Mouse (Mus musculus) MEL (cell line): ENCODE measurements around the gene Sgms1. TPM values are rescaled to one million over a fixed set of nuclear protein-coding genes. Genes with fewer than 3 reads are reported as not detected.

Experiments
- DNase-seq: peaks from one replicate; pipeline ENCODE4 v3.0.0; 2011; ENCODE audit warnings: low read depth, low spot score
- H3K27ac ChIP-seq: 2 replicates; pipeline ENCODE4 v1.5.1; 2012; ENCODE audit warnings: low read depth, mild to moderate bottlenecking, control low read depth, low read length, moderate library complexity; ENCODE audit not compliant: control insufficient read depth
- H3K27me3 ChIP-seq, 2 experiments: fragments of 150-350 bp in 1 of 2; sonication (generic) in 1 of 2; 2 replicates each; pipeline ENCODE4 v1.6.1; 2012; ENCODE audit warnings: low read length in 2 of 2, mild to moderate bottlenecking in 2 of 2, improper control_type of control experiment in 1 of 2, moderate library complexity in 1 of 2; ENCODE audit not compliant: insufficient read depth in 2 of 2, control insufficient read depth in 1 of 2
- H3K36me3 ChIP-seq, 2 experiments: 2 replicates each; pipeline ENCODE4 v1.6.1; 2012 to 2014; ENCODE audit warnings: low read length in 2 of 2, improper control_type of control experiment in 1 of 2, inconsistent platforms in 1 of 2, mild to moderate bottlenecking in 1 of 2; ENCODE audit not compliant: insufficient read depth in 2 of 2, control insufficient read depth in 1 of 2
- H3K4me1 ChIP-seq, 2 experiments: fragments of 150-350 bp in 1 of 2; sonication (generic) in 1 of 2; 2 replicates each; pipeline ENCODE4 v1.6.1; 2012; ENCODE audit warnings: low read length in 2 of 2, improper control_type of control experiment in 1 of 2, mild to moderate bottlenecking in 1 of 2; ENCODE audit not compliant: insufficient read depth in 2 of 2, control insufficient read depth in 1 of 2
- H3K4me3 ChIP-seq, 2 experiments: fragments of 150-350 bp in 1 of 2; sonication (generic) in 1 of 2; 2 replicates each; pipeline ENCODE4 v1.5.1; 2012; ENCODE audit warnings: low read depth in 2 of 2, low read length in 2 of 2, mild to moderate bottlenecking in 2 of 2, moderate library complexity in 2 of 2, control low read depth in 1 of 2, improper control_type of control experiment in 1 of 2; ENCODE audit not compliant: control insufficient read depth in 1 of 2, insufficient read depth in 1 of 2
- H3K79me2 ChIP-seq: 2 replicates; pipeline ENCODE4 v1.6.1; 2012; ENCODE audit warnings: mild to moderate bottlenecking, low read length, moderate library complexity; ENCODE audit not compliant: control insufficient read depth, poor library complexity, insufficient read depth
- H3K9ac ChIP-seq: 2 replicates; pipeline ENCODE4 v1.6.1; 2012; ENCODE audit warnings: low read depth, mild to moderate bottlenecking, control low read depth, low read length, moderate library complexity; ENCODE audit not compliant: control insufficient read depth, poor library complexity, severe bottlenecking
- H3K9me3 ChIP-seq: fragments of 150-350 bp; sonication (generic); replicated peaks from 2 replicates; pipeline ENCODE4 v1.6.1; 2012; ENCODE audit warnings: mild to moderate bottlenecking, low read length, improper control_type of control experiment, moderate library complexity; ENCODE audit not compliant: insufficient read depth
- BHLHE40 ChIP-seq: IDR thresholded peaks from 2 replicates; pipeline ENCODE4 v1.6.1; 2012; ENCODE audit warnings: low read depth, mild to moderate bottlenecking, inconsistent platforms, low read length, improper control_type of control experiment, borderline replicate concordance
- CHD2 ChIP-seq: IDR thresholded peaks from 2 replicates; pipeline ENCODE4 v1.6.1; 2011; ENCODE audit warnings: low read length, improper control_type of control experiment
- CTCF ChIP-seq, 3 experiments: IDR thresholded peaks in 2 of 3; conservative IDR thresholded peaks in 1 of 3; 2 replicates each; pipeline ENCODE4 v1.5.1; 2011 to 2012; ENCODE audit warnings: low read length in 3 of 3, low read depth in 2 of 3, mild to moderate bottlenecking in 2 of 3, improper control_type of control experiment in 1 of 3, inconsistent platforms in 1 of 3, mixed read lengths in 1 of 3, moderate library complexity in 1 of 3; ENCODE audit not compliant: control insufficient read depth in 1 of 3, insufficient read depth in 1 of 3, poor library complexity in 1 of 3, severe bottlenecking in 1 of 3
- ELF1 ChIP-seq: IDR thresholded peaks from 2 replicates; pipeline ENCODE4 v1.6.1; 2014; ENCODE audit warnings: low read depth, mild to moderate bottlenecking, inconsistent platforms, low read length, improper control_type of control experiment, moderate library complexity
- ETS1 ChIP-seq: IDR thresholded peaks from 2 replicates; pipeline ENCODE4 v1.6.1; 2012; ENCODE audit warnings: low read depth, mild to moderate bottlenecking, inconsistent platforms, low read length, improper control_type of control experiment, moderate library complexity
- GABPA ChIP-seq: IDR thresholded peaks from 2 replicates; pipeline ENCODE4 v1.6.1; 2012; ENCODE audit warnings: low read depth, mild to moderate bottlenecking, inconsistent platforms, low read length, improper control_type of control experiment, moderate library complexity
- GATA1 ChIP-seq: IDR thresholded peaks from 2 replicates; pipeline ENCODE4 v1.6.1; 2011; ENCODE audit warnings: low read depth, low read length, improper control_type of control experiment
- JUND ChIP-seq: IDR thresholded peaks from 2 replicates; pipeline ENCODE4 v1.6.1; 2011; ENCODE audit warnings: low read depth, mild to moderate bottlenecking, improper control_type of control experiment, low read length
- MAX ChIP-seq: IDR thresholded peaks from 2 replicates; pipeline ENCODE4 v1.6.1; 2011; ENCODE audit warnings: low read length, improper control_type of control experiment
- MAZ ChIP-seq: IDR thresholded peaks from 2 replicates; pipeline ENCODE4 v1.6.1; 2012; ENCODE audit warnings: low read depth, mild to moderate bottlenecking, inconsistent platforms, low read length, improper control_type of control experiment
- MXI1 ChIP-seq: IDR thresholded peaks from 2 replicates; pipeline ENCODE4 v1.6.1; 2011; ENCODE audit warnings: mild to moderate bottlenecking, low read depth, low read length, improper control_type of control experiment
- MYC ChIP-seq: IDR thresholded peaks from 2 replicates; pipeline ENCODE4 v1.6.1; 2011; ENCODE audit warnings: low read depth, mild to moderate bottlenecking, low read length, improper control_type of control experiment, moderate library complexity
- NELFE ChIP-seq: IDR thresholded peaks from 2 replicates; pipeline ENCODE4 v1.6.1; 2011; ENCODE audit warnings: low read depth, low read length, improper control_type of control experiment
- POLR2A ChIP-seq, 2 experiments: IDR thresholded peaks; 2 replicates each; pipeline ENCODE4 v1.6.1; 2011 to 2012; ENCODE audit warnings: low read length in 2 of 2, mild to moderate bottlenecking in 2 of 2, control low read depth in 1 of 2, improper control_type of control experiment in 1 of 2, low read depth in 1 of 2, moderate library complexity in 1 of 2; ENCODE audit not compliant: control insufficient read depth in 1 of 2, insufficient read depth in 1 of 2, poor library complexity in 1 of 2
- POLR2AphosphoS2 ChIP-seq: IDR thresholded peaks from 2 replicates; pipeline ENCODE4 v1.6.1; 2011; ENCODE audit warnings: low read length, improper control_type of control experiment
- POLR2AphosphoS5 ChIP-seq: IDR thresholded peaks from 2 replicates; pipeline ENCODE4 v1.6.1; 2012; ENCODE audit warnings: low read depth, borderline replicate concordance, mild to moderate bottlenecking, inconsistent platforms, low read length, moderate library complexity, mixed read lengths
- RAD21 ChIP-seq: IDR thresholded peaks from 2 replicates; pipeline ENCODE4 v1.6.1; 2011; ENCODE audit warnings: mild to moderate bottlenecking, low read depth, low read length, improper control_type of control experiment
- RCOR1 ChIP-seq: IDR thresholded peaks from 2 replicates; pipeline ENCODE4 v1.6.1; 2012; ENCODE audit warnings: low read depth, mild to moderate bottlenecking, inconsistent platforms, low read length, improper control_type of control experiment
- SMC3 ChIP-seq: IDR thresholded peaks from 2 replicates; pipeline ENCODE4 v1.6.1; 2011; ENCODE audit warnings: low read depth, low read length, improper control_type of control experiment
- TCF12 ChIP-seq: IDR thresholded peaks from 2 replicates; pipeline ENCODE4 v1.6.1; 2014; ENCODE audit warnings: low read depth, mild to moderate bottlenecking, inconsistent platforms, low read length, improper control_type of control experiment, moderate library complexity
- UBTF ChIP-seq: IDR thresholded peaks from 2 replicates; pipeline ENCODE4 v1.6.1; 2012; ENCODE audit warnings: low read depth, mild to moderate bottlenecking, inconsistent platforms, low read length, improper control_type of control experiment, moderate library complexity, borderline replicate concordance; ENCODE audit not compliant: insufficient read depth
- USF1 ChIP-seq: IDR thresholded peaks from 2 replicates; pipeline ENCODE4 v1.6.1; 2014; ENCODE audit warnings: low read depth, mild to moderate bottlenecking, inconsistent platforms, low read length, improper control_type of control experiment, moderate library complexity
- ZC3H11A ChIP-seq: IDR thresholded peaks from 2 replicates; pipeline ENCODE4 v1.6.1; 2012; ENCODE audit warnings: low read depth, mild to moderate bottlenecking, inconsistent platforms, low read length, improper control_type of control experiment
- polyA plus RNA-seq, 2 experiments: library from polyadenylated mRNA; stranded (reverse) in 1 of 2; unstranded in 1 of 2; fragments of >175 nt in 1 of 2; fragments of >200 nt in 1 of 2; gene quantifications; 2 replicates each; pipeline versions ENCODE4 v1.2.1 to v1.2.4; 2012; ENCODE audit warnings: low replicate concordance in 2 of 2, low read depth in 1 of 2; ENCODE audit not compliant: insufficient read length in 2 of 2, insufficient read depth in 1 of 2, missing spikeins in 1 of 2
- total RNA-seq: library from RNA; depleted of rRNA; stranded (reverse); fragments of 300-350 nt; gene quantifications from 2 replicates; pipeline ENCODE4 v1.2.3, GENCODE M21; 2012

The Sgms1 gene
- total and polyA plus RNA-seq, 3 experiments = 16.3 to 18.5 TPM; not detected in 1

DNA sequence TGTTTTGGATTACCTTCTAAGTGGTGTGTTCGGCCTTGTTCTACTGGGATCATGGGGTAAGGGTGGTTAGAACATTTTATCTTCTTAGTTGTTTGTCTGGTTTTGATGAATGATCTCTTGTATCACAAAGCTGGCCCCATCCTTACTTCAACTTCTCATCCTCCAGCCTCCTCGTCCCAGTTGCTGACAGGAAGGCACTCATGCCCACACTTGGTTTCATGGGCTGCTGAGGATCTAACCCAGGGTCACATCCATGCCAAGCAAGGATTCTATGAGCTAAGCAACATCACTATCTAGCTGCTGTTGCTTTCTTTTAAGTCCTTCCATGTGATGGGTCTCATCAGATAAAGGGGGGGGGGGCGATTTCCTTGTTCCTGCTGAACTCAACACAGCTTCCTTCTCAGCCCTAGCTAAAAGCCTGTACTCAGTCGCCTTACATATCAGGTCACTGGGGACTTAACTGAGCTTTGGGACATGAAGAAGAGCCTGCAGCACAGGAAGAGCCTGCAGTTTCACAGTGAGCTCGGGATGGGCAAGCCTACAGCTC, 86.6 kb downstream of the Sgms1 start:
- H3K36me3 ChIP-seq = peaks cover 0 to 26% of the 10 kb centered on the region in 2 experiments; a peak in 2 of 4 replicates
- peak; percentile 43 for DNase-seq
- no peak overlapping the region for H3K4me3 ChIP-seq
- no peak overlapping the region for H3K27ac ChIP-seq
- H3K9me3 ChIP-seq = no peaks in the 10 kb centered on the region
- H3K27me3 ChIP-seq = no peaks in the 10 kb centered on the region
- H3K4me1 ChIP-seq = peaks cover 8 to 16% of the 10 kb centered on the region in 2 experiments
- TF ChIP-seq GATA1 = peak; percentile 32; the same call in 1 of the 2 replicates
- TF ChIP-seq CTCF (IDR thresholded peaks at IDR 0.05 in 2 of 3, conservative IDR thresholded peaks at IDR 0.05 in 1 of 3; ENCODE audit: control insufficient read depth in 1 of 3, insufficient read depth in 1 of 3, low read depth in 2 of 3, low read length in 3 of 3, poor library complexity in 1 of 3, severe bottlenecking in 1 of 3) = no peak
- TF ChIP-seq ETS1 = 0 out of 2 replicates have a peak, but pooled peaks have one; percentile 23
- no peak for TF ChIP-seq GABPA
- TF ChIP-seq JUND = no peak
- H3K9ac ChIP-seq = no peak overlapping the region
- no peaks in the 10 kb centered on the region for H3K79me2 ChIP-seq

DNA sequence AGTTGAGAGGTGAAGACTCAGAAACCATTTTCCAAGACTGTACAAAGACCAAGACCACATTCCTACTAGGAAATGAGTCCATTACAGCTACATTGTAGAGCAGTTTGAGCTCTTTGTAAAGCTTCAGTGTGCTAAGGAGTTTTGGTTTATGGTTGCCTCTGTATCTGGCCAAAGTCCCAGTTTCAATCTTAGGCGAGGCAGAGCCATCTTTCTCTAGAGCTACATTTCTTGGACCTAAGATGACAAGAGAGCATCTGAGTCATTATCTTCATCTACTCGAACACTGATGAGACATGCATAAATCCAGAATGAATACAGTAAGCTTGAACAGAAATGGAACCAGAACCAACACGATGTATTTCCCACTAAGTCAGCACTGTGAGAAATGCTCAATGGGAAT, 87.9 kb downstream of the Sgms1 start:
- no peak for DNase-seq
- Histone ChIP-seq H3K36me3 (peaks cover 0 to 26% of the 10 kb centered on the region in 2 experiments; a peak in 2 of 4 replicates), H3K9me3 (no peaks in the 10 kb centered on the region), H3K4me1 (peaks cover 8 to 16% of the 10 kb centered on the region in 2 experiments), H3K27me3 (no peaks in the 10 kb centered on the region), H3K79me2 (no peaks in the 10 kb centered on the region), H3K27ac (no peak overlapping the region), H3K4me3 (no peak overlapping the region), H3K9ac (no peak overlapping the region)
- no peak for TF ChIP-seq JUND
- TF ChIP-seq POLR2AphosphoS5 = no peak
- no peak for TF ChIP-seq POLR2A (IDR thresholded peaks at IDR 0.05; ENCODE audit: control insufficient read depth in 1 of 2, insufficient read depth in 1 of 2, low read depth in 1 of 2, low read length in 2 of 2, poor library complexity in 1 of 2)
- TF ChIP-seq POLR2AphosphoS2 = no peak
- no peak for TF ChIP-seq TCF12
- no peak for TF ChIP-seq RCOR1
- TF ChIP-seq GABPA = no peak
- no peak for TF ChIP-seq CHD2
- no peak for TF ChIP-seq SMC3
- no peak for TF ChIP-seq ZC3H11A
- no peak for TF ChIP-seq MYC
- no peak for TF ChIP-seq UBTF
- TF ChIP-seq USF1 = no peak
- TF ChIP-seq BHLHE40 = no peak
- no peak for TF ChIP-seq ELF1
- TF ChIP-seq MAX = no peak
- no peak for TF ChIP-seq NELFE
- TF ChIP-seq MXI1 = no peak
- no peak for TF ChIP-seq MAZ
- no peak for TF ChIP-seq RAD21
